Mouse (Mus musculus): ENCODE measurements around the gene Zfp790. TPM values are rescaled to one million over a fixed set of nuclear protein-coding genes. Genes with fewer than 3 reads are reported as not detected.

Gene Zfp790
- 26.3 and 27.2 TPM in 2 replicates for polyA plus RNA-seq (2016; fragmentation: Nextera tagmentation; extraction: Ambion mirVana)

DNA sequence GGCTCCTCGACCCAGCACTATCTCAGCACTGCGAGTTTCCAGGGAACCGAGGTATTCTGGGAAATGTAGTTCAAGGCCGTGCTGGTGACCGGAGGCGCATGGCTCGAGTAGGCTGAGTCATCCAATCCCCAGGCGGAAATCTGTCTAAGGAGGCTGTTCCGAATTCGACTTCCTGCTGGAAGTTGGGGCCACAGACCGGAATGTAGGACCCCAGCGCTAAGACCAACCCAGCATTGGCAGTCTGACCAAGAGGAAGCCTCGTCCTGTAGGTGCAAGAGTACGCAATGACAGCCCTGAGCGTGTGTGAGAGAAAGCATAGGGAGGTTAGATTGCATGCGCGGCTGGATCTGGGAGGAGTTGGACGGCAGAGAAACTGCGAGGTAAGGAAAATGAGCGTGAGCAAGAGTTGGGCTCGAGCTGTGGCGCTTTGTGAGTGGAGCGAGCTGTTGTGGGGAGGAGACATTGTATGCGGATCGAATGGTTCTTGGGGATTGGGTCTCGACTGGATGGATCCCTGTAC lies at the start of gene Zfp790:
TSS of gene Zfp790 (plus strand) at position 205 of the 520 bp plus-strand sequence.
- peak within 1 kb of the TSS; percentile 81 for H3K9ac ChIP-seq
- WGBS, result under 1% methylated on average over 26 of the region's 26 CpGs
- H3K4me1 ChIP-seq, result peaks cover 38% of the 10 kb centered on the region
- H3K27ac ChIP-seq, result peak within 1 kb of the TSS; percentile 83
- no peaks in the 10 kb centered on the region; the same call in 1 of the 2 replicates for H3K9me3 ChIP-seq (replicated peaks)
- H3K36me3 ChIP-seq, result 0 out of 2 replicates have a peak, but pooled peaks cover 6% of the 10 kb centered on the region
- H3K27me3 ChIP-seq, result no peaks in the 10 kb centered on the region
- peak; percentile 94 for ATAC-seq (ENCODE audit: low FRiP score)
- H3K4me3 ChIP-seq, result peak within 1 kb of the TSS; percentile 66
- peak within 1 kb of the TSS; percentile 66 for H3K4me2 ChIP-seq (replicated peaks)

GRCm38 (mm10) chr7:29767058-29767686 lies 48.7 kb upstream of the Zfp790 start:
- Histone ChIP-seq H3K4me3 (peak overlapping the region; percentile 76), H3K36me3 (peaks cover 4% of the 10 kb centered on the region; the same call in 1 of the 2 replicates), H3K27ac (peak overlapping the region; percentile 57; the same call in 1 of the 2 replicates), H3K9ac (peak overlapping the region; percentile 59), H3K27me3 (no peaks in the 10 kb centered on the region), H3K4me1 (peaks cover 14% of the 10 kb centered on the region), H3K4me2 (replicated peaks) (peak overlapping the region; percentile 63), H3K9me3 (replicated peaks) (no peaks in the 10 kb centered on the region)
- WGBS, result 2% methylated on average over 14 of the region's 15 CpGs
- ATAC-seq (ENCODE audit: low FRiP score), result peak; percentile 43

DNA sequence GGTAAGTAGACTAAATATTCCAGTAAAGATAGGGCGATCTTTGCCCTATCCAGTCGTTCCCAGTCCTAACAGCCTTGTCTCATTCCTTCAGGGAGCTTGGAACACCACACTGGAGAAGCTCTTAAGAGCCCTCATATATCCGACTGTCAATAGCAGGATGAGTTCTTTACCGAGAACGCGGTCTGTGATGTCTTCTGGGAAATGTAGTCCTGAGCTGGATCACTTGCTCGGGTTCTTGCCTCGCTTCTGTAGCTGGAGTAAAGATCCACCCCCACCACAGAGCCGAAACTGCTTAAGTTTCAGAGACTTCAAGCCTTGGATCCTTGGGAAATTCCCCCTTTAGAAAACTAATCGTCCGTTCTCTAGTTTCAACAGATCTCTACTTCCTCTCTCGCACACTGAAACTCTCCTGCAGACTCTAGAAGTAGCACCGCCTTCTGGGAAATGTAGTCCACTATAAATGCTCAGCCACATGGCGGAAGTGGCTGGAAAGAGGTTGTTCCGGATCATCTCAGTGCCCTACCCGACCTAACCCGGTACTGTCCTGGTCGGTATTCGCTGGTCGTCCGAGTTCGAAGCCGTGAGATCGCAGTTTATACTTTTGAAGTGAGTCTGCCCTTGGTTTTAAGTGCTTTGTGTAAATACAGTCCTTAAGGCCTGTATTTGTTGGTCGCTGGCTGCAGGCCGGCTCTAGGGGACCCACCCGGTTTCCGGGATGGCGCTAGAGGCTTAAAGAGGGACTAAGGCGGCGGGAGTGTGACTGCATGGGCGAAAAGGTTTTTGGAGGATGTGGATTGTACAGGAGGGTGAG lies 47.6 kb upstream of the Zfp790 start, which contains the start of gene Zfp84:
TSS of gene Zfp84 (plus strand) at position 463 of the 811 bp plus-strand sequence.
- peak; percentile 96 for ATAC-seq (ENCODE audit: low FRiP score)
- H3K4me2 ChIP-seq (replicated peaks), result peak within 1 kb of the TSS; percentile 63
- peaks cover 14% of the 10 kb centered on the region for H3K4me1 ChIP-seq
- no peaks in the 10 kb centered on the region for H3K27me3 ChIP-seq
- no peaks in the 10 kb centered on the region for H3K9me3 ChIP-seq (replicated peaks)
- WGBS, result under 1% methylated on average over 32 of the region's 32 CpGs
- H3K4me3 ChIP-seq, result peak within 1 kb of the TSS; percentile 76
- H3K9ac ChIP-seq, result peak within 1 kb of the TSS; percentile 77
- peak within 1 kb of the TSS; percentile 76 for H3K27ac ChIP-seq
- peaks cover 11% of the 10 kb centered on the region; the same call in 1 of the 2 replicates for H3K36me3 ChIP-seq

DNA sequence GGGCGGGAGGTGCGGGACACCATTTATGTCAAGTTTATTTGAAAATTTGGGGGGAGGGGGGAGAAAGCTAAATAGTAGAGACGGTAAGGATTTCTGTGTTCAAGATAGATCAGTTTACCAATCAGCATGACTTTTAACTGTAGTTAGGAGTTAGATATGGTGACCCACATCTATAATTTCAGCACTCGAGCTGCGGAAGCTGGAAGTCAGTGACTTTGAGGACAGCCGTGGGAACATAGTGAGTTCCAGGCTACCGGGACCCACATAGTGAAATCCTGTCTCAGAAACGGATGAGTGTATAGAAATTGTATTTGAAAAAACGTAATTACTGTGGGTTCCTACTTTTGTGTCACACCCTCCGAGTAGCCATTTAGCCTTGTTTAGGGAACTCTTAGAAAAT lies 46.9 kb upstream of the Zfp790 start:
- no peaks in the 10 kb centered on the region for H3K9me3 ChIP-seq (replicated peaks)
- no peaks in the 10 kb centered on the region for H3K27me3 ChIP-seq
- peak overlapping the region; percentile 76 for H3K27ac ChIP-seq
- WGBS, result 8% methylated on average over 10 of the region's 10 CpGs
- H3K36me3 ChIP-seq, result peaks cover 18% of the 10 kb centered on the region
- peak overlapping the region; percentile 76 for H3K4me3 ChIP-seq
- peaks cover 14% of the 10 kb centered on the region for H3K4me1 ChIP-seq
- H3K4me2 ChIP-seq (replicated peaks), result peak overlapping the region; percentile 63
- ATAC-seq (ENCODE audit: low FRiP score), result no peak
- H3K9ac ChIP-seq, result peak overlapping the region; percentile 77

DNA sequence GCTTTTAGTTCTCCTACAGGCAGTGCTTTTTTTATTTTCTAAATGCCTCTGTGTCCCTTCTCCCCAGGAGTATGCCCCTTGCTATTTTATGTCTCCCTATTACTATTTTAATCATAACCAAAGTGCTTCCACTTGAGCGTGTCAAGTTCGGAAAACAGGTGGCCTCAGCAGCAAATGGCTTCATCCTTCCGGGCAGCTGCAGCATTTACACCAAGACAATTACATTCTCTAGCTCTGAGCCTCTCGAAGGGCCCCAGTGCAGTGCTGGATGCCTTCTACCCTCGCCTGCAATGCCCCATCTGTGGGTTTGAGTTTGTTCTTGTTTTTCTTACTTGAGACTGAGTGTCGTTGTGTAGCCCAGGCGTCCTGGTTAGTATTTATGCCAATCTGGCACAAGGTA lies 42.4 kb upstream of the Zfp790 start:
- H3K9me3 ChIP-seq (replicated peaks), result no peaks in the 10 kb centered on the region
- H3K27ac ChIP-seq, result no peak overlapping the region
- no peak overlapping the region for H3K9ac ChIP-seq
- H3K4me3 ChIP-seq, result no peak overlapping the region
- no peaks in the 10 kb centered on the region for H3K27me3 ChIP-seq
- peaks cover 61% of the 10 kb centered on the region for H3K36me3 ChIP-seq
- H3K4me2 ChIP-seq (replicated peaks), result no peak overlapping the region
- no peak for ATAC-seq (ENCODE audit: low FRiP score)
- 91% methylated on average over 7 of the region's 7 CpGs for WGBS
- peaks cover 8% of the 10 kb centered on the region for H3K4me1 ChIP-seq

- 86% methylated on average over 3 of the region's 3 CpGs for WGBS
- no peak for ATAC-seq (ENCODE audit: low FRiP score)
- Histone ChIP-seq H3K4me3 (no peak overlapping the region), H3K27ac (no peak overlapping the region), H3K4me1 (peaks cover 3% of the 10 kb centered on the region), H3K9ac (no peak overlapping the region), H3K9me3 (replicated peaks) (no peaks in the 10 kb centered on the region), H3K27me3 (no peaks in the 10 kb centered on the region), H3K4me2 (replicated peaks) (no peak overlapping the region), H3K36me3 (peaks cover 70% of the 10 kb centered on the region)
Measured at GRCm38 (mm10) chr7:29774371-29774770, 41.5 kb upstream of the Zfp790 start.

DNA sequence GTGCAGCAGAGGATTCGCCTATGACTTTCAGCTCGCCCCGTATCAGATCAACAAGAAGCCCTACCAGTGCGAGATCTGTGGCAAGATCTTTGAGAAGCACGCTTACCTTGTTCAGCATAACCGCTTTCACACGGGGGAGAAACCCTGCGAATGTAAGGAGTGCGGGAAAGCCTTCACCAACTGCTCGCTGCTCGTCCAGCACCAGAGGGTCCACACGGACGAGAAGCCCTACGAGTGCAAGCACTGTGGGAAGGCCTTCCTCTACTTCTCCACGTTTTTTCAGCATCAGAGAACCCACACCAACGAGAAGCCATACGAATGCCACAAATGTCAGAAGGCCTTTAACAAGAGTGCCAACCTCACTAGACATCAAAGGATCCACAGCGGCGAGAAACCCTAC lies 39.3 kb upstream of the Zfp790 start:
- no peak for ATAC-seq (ENCODE audit: low FRiP score)
- no peaks in the 10 kb centered on the region for H3K9me3 ChIP-seq (replicated peaks)
- H3K36me3 ChIP-seq, result peaks cover 72% of the 10 kb centered on the region
- H3K27me3 ChIP-seq, result no peaks in the 10 kb centered on the region
- no peak overlapping the region for H3K9ac ChIP-seq
- H3K4me2 ChIP-seq (replicated peaks), result no peak overlapping the region
- H3K4me1 ChIP-seq, result no peaks in the 10 kb centered on the region
- H3K27ac ChIP-seq, result no peak overlapping the region
- WGBS, result 96% methylated on average over 19 of the region's 19 CpGs
- H3K4me3 ChIP-seq, result no peak overlapping the region

- H3K27ac ChIP-seq, result no peak overlapping the region
- 0 out of 2 replicates have a peak, but pooled peaks cover 2% of the 10 kb centered on the region for H3K4me1 ChIP-seq
- H3K9ac ChIP-seq, result no peak overlapping the region
- H3K27me3 ChIP-seq, result no peaks in the 10 kb centered on the region
- ATAC-seq (ENCODE audit: low FRiP score), result no peak
- H3K9me3 ChIP-seq (replicated peaks), result no peaks in the 10 kb centered on the region
- WGBS, result 93% methylated on average over 10 of the region's 10 CpGs
- H3K4me3 ChIP-seq, result no peak overlapping the region
- H3K4me2 ChIP-seq (replicated peaks), result no peak overlapping the region
- peaks cover 67% of the 10 kb centered on the region for H3K36me3 ChIP-seq
Measured at GRCm38 (mm10) chr7:29777372-29777771, 38.5 kb upstream of the Zfp790 start.

- peak; percentile 97 for ATAC-seq (ENCODE audit: low FRiP score)
- under 1% methylated on average over 45 of the region's 45 CpGs for WGBS
- peaks cover 28% of the 10 kb centered on the region for H3K36me3 ChIP-seq
Measured at GRCm38 (mm10) chr7:29783871-29784551, 31.9 kb upstream of the Zfp790 start, which contains the start of gene Zfp30. Zfp30 (plus strand) TSS chr7:29783998.

GRCm38 (mm10) chr7:29785023-29785422 lies 30.9 kb upstream of the Zfp790 start:
- no peak for ATAC-seq (ENCODE audit: low FRiP score)
- WGBS, result 60% methylated on average over 8 of the region's 8 CpGs
- peak overlapping the region; percentile 65; the same call in 1 of the 2 replicates for H3K9ac ChIP-seq

More at GRCm38 (mm10) chr7:29783871-29784551, 31.9 kb upstream of the Zfp790 start, which contains the start of gene Zfp30:
- H3K4me3 ChIP-seq, result peak within 1 kb of the TSS; percentile 80
- peaks cover 18% of the 10 kb centered on the region for H3K4me1 ChIP-seq
- peak within 1 kb of the TSS; percentile 89 for H3K9ac ChIP-seq
- H3K9me3 ChIP-seq (replicated peaks), result no peaks in the 10 kb centered on the region
- H3K27ac ChIP-seq, result peak within 1 kb of the TSS; percentile 94
- no peaks in the 10 kb centered on the region for H3K27me3 ChIP-seq
- H3K4me2 ChIP-seq (replicated peaks), result peak within 1 kb of the TSS; percentile 72

GRCm38 (mm10) chr7:29785888-29786287 lies 30.0 kb upstream of the Zfp790 start:
- Histone ChIP-seq H3K27ac (no peak overlapping the region), H3K9me3 (replicated peaks) (no peaks in the 10 kb centered on the region), H3K9ac (peak overlapping the region; percentile 65; the same call in 1 of the 2 replicates), H3K4me3 (peak overlapping the region; percentile 80), H3K4me1 (peaks cover 18% of the 10 kb centered on the region), H3K36me3 (peaks cover 40% of the 10 kb centered on the region), H3K27me3 (no peaks in the 10 kb centered on the region), H3K4me2 (replicated peaks) (peak overlapping the region; percentile 72)
- 85% methylated on average over 5 of the region's 5 CpGs for WGBS
- no peak for ATAC-seq (ENCODE audit: low FRiP score)

More at GRCm38 (mm10) chr7:29785023-29785422, 30.9 kb upstream of the Zfp790 start:
- Histone ChIP-seq H3K27me3 (no peaks in the 10 kb centered on the region), H3K36me3 (peaks cover 32% of the 10 kb centered on the region), H3K4me1 (peaks cover 18% of the 10 kb centered on the region), H3K27ac (no peak overlapping the region), H3K4me2 (replicated peaks) (peak overlapping the region; percentile 72), H3K4me3 (peak overlapping the region; percentile 80), H3K9me3 (replicated peaks) (no peaks in the 10 kb centered on the region)
